Mouse (Mus musculus) hindbrain, embryonic 16.5 days (tissue): ENCODE measurements around the gene Atg5. TPM values are rescaled to one million over a fixed set of nuclear protein-coding genes. Genes with fewer than 3 reads are reported as not detected.
A peak's percentile ranks its signal among the peaks of the same experiment; 100 is the strongest.

ENCODE experiments used
- ATAC-seq: fragments of 200-750 bp; cut with Nextera tagmentation; 2 replicates; pipeline ENCODE4 v1.8.0; 2017; ENCODE audit warnings: moderate TSS enrichment, moderate library complexity
- H3K27ac ChIP-seq: fragments of 300-500 bp; sonication (generic); 2 replicates; pipeline ENCODE4 v1.5.1; 2014; ENCODE audit warnings: low read depth, mild to moderate bottlenecking, control low read depth, low read length, moderate library complexity
- H3K27me3 ChIP-seq: fragments of 300-500 bp; sonication (generic); replicated peaks from 2 replicates; pipeline ENCODE4 v1.6.1; 2014; ENCODE audit warnings: low read length; ENCODE audit not compliant: control insufficient read depth, insufficient read depth
- H3K36me3 ChIP-seq: fragments of 300-500 bp; sonication (generic); 2 replicates; pipeline ENCODE4 v1.6.1; 2014; ENCODE audit warnings: mild to moderate bottlenecking, low read length, moderate library complexity, mixed read lengths; ENCODE audit not compliant: control insufficient read depth, insufficient read depth
- H3K4me1 ChIP-seq: fragments of 300-500 bp; sonication (generic); 2 replicates; pipeline ENCODE4 v1.6.1; 2014; ENCODE audit warnings: low read depth, low read length; ENCODE audit not compliant: control insufficient read depth, insufficient read depth
- H3K4me2 ChIP-seq: fragments of 300-500 bp; sonication (generic); 2 replicates; pipeline ENCODE4 v1.6.1; 2014; ENCODE audit warnings: mild to moderate bottlenecking, low read length, control low read depth, moderate library complexity
- H3K4me3 ChIP-seq: fragments of 300-500 bp; sonication (generic); 2 replicates; pipeline ENCODE4 v1.5.1; 2014; ENCODE audit warnings: mild to moderate bottlenecking, low read length, control low read depth, moderate library complexity
- H3K9ac ChIP-seq: fragments of 300-500 bp; sonication (generic); 2 replicates; pipeline ENCODE4 v1.6.1; 2014; ENCODE audit warnings: low read depth, mild to moderate bottlenecking, control low read depth, low read length, moderate library complexity
- H3K9me3 ChIP-seq: fragments of 300-500 bp; sonication (generic); 2 replicates; pipeline ENCODE4 v1.6.1; 2014; ENCODE audit warnings: mild to moderate bottlenecking, low read length, moderate library complexity; ENCODE audit not compliant: control insufficient read depth
- WGBS: fragments of 180-500 bp; shearing (Covaris S2); extraction: QIAGEN DNeasy Blood & Tissue Kit; methylation state at CpG from one replicate; pipeline ENCODE4 v1.1.7; 2014; 5-methylcytosine and 5-hydroxymethylcytosine counted together
- polyA plus RNA-seq: library from polyadenylated mRNA; unstranded; fragments of >200 nt; fragmentation: Nextera tagmentation; extraction: Ambion mirVana; gene quantifications from 2 replicates; pipeline ENCODE4 v1.2.1, GENCODE M21; 2015

Gene Atg5
- polyA plus RNA-seq, 1 experiment from 2014 or later, result 47.2 TPM

DNA sequence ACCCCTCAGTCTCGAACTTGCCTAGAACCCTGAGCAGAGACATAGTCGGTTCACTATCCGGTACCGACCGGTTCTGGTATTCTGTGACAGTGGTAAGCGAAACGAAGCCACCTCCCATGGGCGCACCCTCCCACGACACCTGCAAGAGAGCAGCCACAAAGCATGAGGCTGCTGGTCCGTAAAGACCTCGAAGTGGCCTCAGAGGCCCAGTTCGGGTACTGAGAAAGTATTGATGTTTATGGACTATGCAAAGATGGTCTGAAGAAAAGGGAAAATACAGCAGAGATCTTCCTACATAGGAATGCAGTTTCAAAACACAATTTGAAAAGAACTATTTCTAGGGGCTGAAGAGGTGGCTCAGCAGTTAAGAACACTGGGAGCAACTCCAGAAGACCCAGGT is 113.8 kb downstream of the Atg5 start:
- 0 out of 2 replicates have a peak overlapping the region, but pooled peaks have one; percentile 23 for H3K27ac ChIP-seq
- 85% methylated on average over 12 of the region's 12 CpGs for WGBS
- H3K27me3 ChIP-seq, result no peaks in the 10 kb centered on the region
- no peak overlapping the region for H3K4me2 ChIP-seq
- H3K9me3 ChIP-seq, result no peaks in the 10 kb centered on the region
- H3K4me1 ChIP-seq, result peaks cover 16% of the 10 kb centered on the region
- H3K9ac ChIP-seq, result no peak overlapping the region
- 0 out of 2 replicates have a peak, but pooled peaks have one; percentile 15 for ATAC-seq
- no peaks in the 10 kb centered on the region for H3K36me3 ChIP-seq
- H3K4me3 ChIP-seq, result no peak overlapping the region

DNA sequence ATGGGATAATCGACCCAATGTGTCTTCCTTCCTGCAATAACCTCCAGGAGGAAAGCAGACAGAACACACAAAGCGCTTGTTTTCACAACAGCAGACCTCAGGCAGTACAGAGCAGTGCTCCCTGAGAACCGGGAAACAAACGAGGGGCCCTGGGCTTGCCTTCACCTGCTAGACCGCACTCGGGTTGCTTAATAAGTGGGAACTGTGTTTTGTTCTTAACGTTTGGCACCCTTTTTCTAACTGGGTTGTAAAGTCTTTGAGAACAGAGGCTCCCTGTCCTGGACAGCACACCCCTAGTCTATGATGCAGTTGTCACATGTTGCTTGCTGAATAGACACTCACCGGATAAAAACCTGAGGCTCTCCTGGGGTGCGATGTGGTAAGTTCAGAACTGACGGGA is 115.1 kb downstream of the Atg5 start:
- Histone ChIP-seq H3K27me3 (no peaks in the 10 kb centered on the region), H3K9me3 (no peaks in the 10 kb centered on the region), H3K4me2 (no peak overlapping the region), H3K27ac (no peak overlapping the region), H3K4me3 (no peak overlapping the region), H3K9ac (no peak overlapping the region), H3K36me3 (no peaks in the 10 kb centered on the region), H3K4me1 (peaks cover 16% of the 10 kb centered on the region)
- no peak for ATAC-seq
- WGBS, result 74% methylated on average over 10 of the region's 10 CpGs

GRCm38 (mm10) chr10:44385227-44385626 is 117.1 kb downstream of the Atg5 start:
- Histone ChIP-seq H3K27ac (no peak overlapping the region), H3K27me3 (no peaks in the 10 kb centered on the region), H3K36me3 (no peaks in the 10 kb centered on the region), H3K9me3 (no peaks in the 10 kb centered on the region), H3K4me1 (peaks cover 15% of the 10 kb centered on the region), H3K4me3 (no peak overlapping the region), H3K9ac (no peak overlapping the region), H3K4me2 (no peak overlapping the region)
- 58% methylated on average over 5 of the region's 5 CpGs for WGBS
- peak; percentile 79 for ATAC-seq

DNA sequence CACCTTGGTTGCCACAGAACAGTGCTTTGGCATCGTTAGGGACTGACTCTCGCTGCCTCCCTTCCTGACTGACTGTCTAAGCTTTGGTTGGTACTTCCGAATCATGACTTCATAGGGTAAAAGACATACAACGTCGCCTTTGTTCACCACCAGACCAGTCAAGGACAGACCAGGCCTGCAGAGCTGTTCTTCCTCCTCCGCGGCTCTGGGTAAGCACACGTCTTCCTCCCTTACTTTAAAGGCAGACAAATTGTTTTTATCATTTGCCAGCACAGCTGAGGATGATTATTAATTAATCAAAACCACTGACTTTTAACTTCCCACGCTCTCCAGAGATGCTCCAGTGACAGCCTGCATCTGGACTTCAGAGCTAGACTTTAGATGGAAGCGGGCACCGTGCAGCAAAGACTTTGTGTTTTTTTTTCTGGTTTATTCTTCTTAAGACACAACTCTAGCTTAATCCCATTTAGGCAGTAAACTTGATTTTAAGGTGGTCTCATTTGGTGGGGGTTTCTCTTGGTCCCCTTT is 120.6 kb downstream of the Atg5 start:
- Histone ChIP-seq H3K4me3 (no peak overlapping the region), H3K9me3 (no peaks in the 10 kb centered on the region), H3K36me3 (no peaks in the 10 kb centered on the region), H3K9ac (no peak overlapping the region), H3K4me1 (no peaks in the 10 kb centered on the region), H3K27ac (no peak overlapping the region), H3K4me2 (no peak overlapping the region), H3K27me3 (no peaks in the 10 kb centered on the region)
- ATAC-seq, result no peak
- 72% methylated on average over 11 of the region's 11 CpGs for WGBS

DNA sequence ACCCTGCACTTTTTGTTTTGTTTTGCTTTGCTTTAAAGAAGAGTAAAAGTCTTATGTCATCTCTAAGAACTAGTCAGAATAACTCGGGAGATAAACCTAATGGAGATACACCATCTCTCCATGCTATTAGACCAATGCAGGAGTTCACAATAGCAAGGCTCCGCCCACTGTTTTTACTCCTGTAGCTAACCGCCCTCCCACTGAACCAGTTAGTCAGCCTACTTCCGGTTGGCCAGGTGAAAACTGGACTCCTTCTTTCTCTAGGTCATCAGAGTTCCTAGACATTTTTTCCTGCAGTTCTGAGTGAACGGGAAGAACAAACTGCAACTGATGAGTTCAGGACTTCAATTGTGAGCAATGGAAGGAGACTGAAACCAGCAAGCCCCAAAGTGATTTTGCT is 122.1 kb downstream of the Atg5 start:
- H3K36me3 ChIP-seq, result no peaks in the 10 kb centered on the region
- H3K9me3 ChIP-seq, result no peaks in the 10 kb centered on the region
- H3K27ac ChIP-seq, result no peak overlapping the region
- no peaks in the 10 kb centered on the region for H3K4me1 ChIP-seq
- no peak for ATAC-seq
- WGBS, result 89% methylated on average over 5 of the region's 5 CpGs
- no peak overlapping the region for H3K4me2 ChIP-seq
- H3K9ac ChIP-seq, result no peak overlapping the region
- no peaks in the 10 kb centered on the region for H3K27me3 ChIP-seq
- H3K4me3 ChIP-seq, result no peak overlapping the region

DNA sequence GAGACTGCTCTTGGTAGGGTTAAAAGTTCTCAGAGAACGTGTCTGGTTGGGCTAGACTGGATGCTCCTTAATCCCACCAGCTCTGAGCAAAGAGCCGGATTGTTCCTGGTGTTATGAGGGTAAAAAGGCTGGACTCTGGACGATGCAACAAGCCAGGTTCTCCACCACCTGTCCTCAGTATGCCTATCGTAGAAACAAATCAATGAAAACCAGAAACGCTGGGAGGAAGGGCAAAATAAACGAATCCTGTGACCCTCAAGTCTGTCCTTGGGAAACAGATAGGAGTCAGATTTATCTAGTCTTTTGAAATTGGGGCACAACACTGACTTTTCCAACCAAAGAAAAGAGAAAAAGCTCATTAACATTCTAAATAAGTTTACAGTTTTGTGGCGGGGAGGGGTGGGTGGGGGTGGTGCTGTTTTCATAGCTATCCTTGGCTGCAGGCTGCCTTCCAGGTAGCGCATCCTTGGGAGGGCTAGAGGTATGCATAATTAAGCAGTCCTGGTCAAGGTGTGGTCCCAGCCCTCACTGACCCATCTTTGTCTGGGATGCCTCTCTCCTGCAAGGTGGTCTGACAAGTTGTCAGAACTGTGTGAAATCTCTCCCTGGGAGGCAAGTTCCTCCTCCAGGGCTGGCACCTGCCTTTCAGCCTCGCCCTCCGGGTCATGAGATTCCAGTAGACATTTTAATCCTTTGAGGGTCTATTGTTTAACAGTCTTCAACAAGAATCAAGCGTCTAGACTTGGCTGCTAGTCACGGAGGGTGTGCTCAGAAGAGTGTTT is 123.5 kb downstream of the Atg5 start:
- Histone ChIP-seq H3K4me1 (no peaks in the 10 kb centered on the region), H3K27me3 (no peaks in the 10 kb centered on the region), H3K9me3 (no peaks in the 10 kb centered on the region), H3K4me3 (no peak overlapping the region), H3K36me3 (no peaks in the 10 kb centered on the region), H3K9ac (no peak overlapping the region), H3K27ac (no peak overlapping the region), H3K4me2 (no peak overlapping the region)
- no peak for ATAC-seq
- 54% methylated on average over 12 of the region's 12 CpGs for WGBS

- Histone ChIP-seq H3K9ac (no peak overlapping the region), H3K27me3 (no peaks in the 10 kb centered on the region), H3K27ac (no peak overlapping the region), H3K9me3 (no peaks in the 10 kb centered on the region), H3K4me1 (no peaks in the 10 kb centered on the region), H3K36me3 (no peaks in the 10 kb centered on the region), H3K4me3 (no peak overlapping the region), H3K4me2 (no peak overlapping the region)
- 79% methylated on average over 8 of the region's 8 CpGs for WGBS
- no peak for ATAC-seq
These were observed 124.7 kb downstream of the Atg5 start for GRCm38 (mm10) chr10:44392855-44393254.

DNA sequence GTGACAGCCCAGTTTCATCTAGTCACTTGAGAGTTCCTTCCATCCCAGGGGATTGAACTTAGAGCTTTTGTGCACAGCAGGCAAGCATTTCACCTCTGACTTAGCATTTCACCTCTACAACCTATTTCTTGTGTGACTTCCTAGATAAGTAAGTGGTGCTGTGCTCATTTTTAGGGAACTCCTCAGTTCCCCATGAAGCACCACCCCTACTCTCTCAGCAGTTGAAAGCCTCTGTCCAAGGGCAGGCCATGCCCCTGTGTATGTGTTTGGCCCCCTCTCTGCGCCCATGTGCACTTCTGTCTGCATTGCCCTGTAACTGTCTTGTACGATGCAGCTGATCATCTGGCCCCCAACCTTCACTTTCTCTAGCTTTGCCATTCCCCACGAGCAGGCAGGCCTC is 132.0 kb downstream of the Atg5 start:
- Histone ChIP-seq H3K4me2 (no peak overlapping the region), H3K36me3 (no peaks in the 10 kb centered on the region), H3K4me3 (no peak overlapping the region), H3K9me3 (no peaks in the 10 kb centered on the region), H3K9ac (no peak overlapping the region), H3K27ac (no peak overlapping the region), H3K4me1 (no peaks in the 10 kb centered on the region), H3K27me3 (no peaks in the 10 kb centered on the region)
- 65% methylated on average over 3 of the region's 3 CpGs for WGBS
- no peak for ATAC-seq

- H3K27ac ChIP-seq, result no peak overlapping the region
- no peaks in the 10 kb centered on the region for H3K9me3 ChIP-seq
- ATAC-seq, result no peak
- H3K9ac ChIP-seq, result no peak overlapping the region
- H3K4me1 ChIP-seq, result no peaks in the 10 kb centered on the region
- no peaks in the 10 kb centered on the region for H3K36me3 ChIP-seq
- WGBS, result 68% methylated on average over 13 of the region's 13 CpGs
- no peak overlapping the region for H3K4me3 ChIP-seq
- no peak overlapping the region for H3K4me2 ChIP-seq
- no peaks in the 10 kb centered on the region for H3K27me3 ChIP-seq
These were observed 132.4 kb downstream of the Atg5 start for GRCm38 (mm10) chr10:44400602-44401001.
